Mouse (Mus musculus): ENCODE results near the gene Plcb4.

DNA sequence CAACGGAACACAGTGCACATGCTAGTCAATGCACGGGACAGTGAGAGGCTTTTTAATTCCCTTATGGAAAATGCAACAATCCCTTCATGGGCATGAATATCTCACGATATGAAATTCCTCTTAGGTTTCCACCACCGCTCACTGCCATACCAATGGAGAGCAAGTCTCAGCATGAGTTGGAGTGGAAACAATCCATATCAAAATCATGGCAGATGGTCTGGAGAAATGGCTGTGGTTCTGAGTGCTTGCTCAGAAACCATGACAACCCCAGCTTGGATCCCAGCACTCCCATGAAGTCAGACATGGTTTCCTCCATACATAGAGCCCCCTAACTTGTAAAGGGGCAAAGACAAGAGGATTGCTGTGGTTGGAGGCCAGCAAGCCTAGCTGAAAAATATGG, 389.7 kb downstream of the Plcb4 start:
- TF ChIP-seq CTCF (IDR thresholded peaks at IDR 0.05; ENCODE audit: insufficient read depth, low read length) = no peak
- no peak for TF ChIP-seq POLR2A (IDR thresholded peaks at IDR 0.05; ENCODE audit: borderline replicate concordance, extremely low read depth, low read depth, low read length)
